Mouse (Mus musculus): ENCODE results near the gene Olfr417.
"Not testable (repeated sequence)": the region's sequence is repeated elsewhere in the genome, so short reads cannot be mapped to it uniquely, and the experiment has no call there.

Olfr417 gene

DNA sequence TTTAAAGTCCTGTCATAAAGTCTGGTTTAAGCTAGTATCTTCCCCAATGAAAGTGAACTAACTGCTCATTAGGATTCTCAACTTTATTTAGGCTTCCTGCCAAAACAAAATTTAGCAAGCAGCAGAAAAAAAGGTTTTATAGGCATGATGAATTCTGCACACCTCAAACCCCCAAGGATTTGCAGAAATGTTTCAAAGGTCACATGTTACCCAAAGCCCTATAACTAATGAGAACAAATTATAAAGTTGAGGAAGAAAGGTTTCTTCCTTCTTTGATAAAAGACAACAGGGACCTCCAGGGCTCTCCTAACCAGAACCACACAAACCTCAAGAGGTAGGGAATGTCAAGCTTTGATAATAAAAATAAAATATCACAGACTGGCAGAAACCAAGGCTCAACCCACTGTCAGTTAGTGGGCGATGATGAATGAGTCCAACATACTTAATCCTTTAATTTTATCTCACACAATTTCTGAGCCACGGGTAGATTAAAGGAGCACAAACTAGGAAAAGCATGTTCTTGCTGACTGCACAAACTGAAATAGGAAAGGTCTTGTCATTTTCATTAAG is at the start of gene Olfr417:
Gene Olfr417, plus strand, starts transcription at position 241 of the 570 bp plus-strand sequence.
- no peak for DNase-seq (ENCODE audit: low spot score)

DNA sequence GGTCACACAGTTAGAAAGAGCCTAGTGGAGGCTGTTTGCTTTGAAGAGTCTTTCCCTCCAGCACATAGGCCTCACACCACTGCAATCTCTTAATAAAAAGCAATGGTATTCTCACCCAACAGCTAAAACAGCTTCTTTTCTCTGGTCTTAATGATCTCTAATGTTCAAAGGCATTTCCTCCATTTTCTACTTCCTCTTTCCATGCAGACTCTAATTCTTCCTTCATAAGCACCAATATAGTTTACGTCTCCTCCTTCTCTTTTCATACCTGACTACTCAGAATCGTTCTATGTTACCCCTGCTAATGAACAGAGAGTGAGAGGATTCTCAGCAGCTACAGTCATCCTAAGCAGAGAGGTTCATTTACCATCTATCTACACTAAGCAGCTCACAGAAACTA is 47.6 kb upstream of the Olfr417 start:
- no peak for DNase-seq (ENCODE audit: low spot score)

DNA sequence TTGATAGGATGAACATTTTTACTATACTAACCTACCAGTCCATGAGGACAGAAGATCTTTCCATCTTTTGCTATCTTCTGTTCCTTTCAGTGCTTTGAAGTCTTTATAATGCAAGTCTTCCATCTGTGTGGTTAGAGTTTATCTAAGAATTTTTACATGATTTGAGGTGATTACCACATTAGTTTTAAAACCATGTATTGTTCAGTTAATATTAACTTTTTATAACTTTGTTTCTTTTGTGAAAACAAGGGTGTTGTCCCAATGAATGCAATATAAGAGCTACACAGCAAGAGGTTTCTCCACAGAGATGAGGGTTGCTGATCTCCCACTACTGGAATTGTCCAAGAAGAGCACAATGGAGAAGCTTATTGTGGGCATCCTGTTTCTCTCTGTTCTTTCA is 34.7 kb upstream of the Olfr417 start, which contains the start of gene Mptx1:
Gene Mptx1, plus strand, starts transcription at position 301 of the 400 bp plus-strand sequence.
- no peak for DNase-seq (ENCODE audit: low spot score)

DNA sequence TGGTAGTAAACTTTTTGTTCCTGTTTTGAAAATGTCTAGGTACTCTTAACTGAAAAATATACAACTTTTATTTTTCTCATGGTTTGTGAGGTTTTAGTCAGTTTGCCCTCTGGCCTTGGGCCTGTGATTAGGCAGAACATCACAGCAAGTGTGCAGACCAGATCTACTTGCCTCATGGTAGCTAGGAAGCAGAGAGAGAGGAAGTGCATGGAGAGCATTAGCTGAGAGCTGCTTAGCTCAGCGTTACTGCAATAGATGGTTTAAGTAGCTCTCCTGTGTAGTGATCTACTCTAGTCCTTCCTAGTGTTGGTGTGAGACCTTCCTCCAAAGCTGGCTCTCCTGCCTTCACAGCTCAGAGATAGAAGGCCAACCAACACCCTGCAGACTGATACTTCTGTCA is 11.3 kb upstream of the Olfr417 start:
- not testable (repeated sequence) for DNase-seq (ENCODE audit: low spot score)

DNA sequence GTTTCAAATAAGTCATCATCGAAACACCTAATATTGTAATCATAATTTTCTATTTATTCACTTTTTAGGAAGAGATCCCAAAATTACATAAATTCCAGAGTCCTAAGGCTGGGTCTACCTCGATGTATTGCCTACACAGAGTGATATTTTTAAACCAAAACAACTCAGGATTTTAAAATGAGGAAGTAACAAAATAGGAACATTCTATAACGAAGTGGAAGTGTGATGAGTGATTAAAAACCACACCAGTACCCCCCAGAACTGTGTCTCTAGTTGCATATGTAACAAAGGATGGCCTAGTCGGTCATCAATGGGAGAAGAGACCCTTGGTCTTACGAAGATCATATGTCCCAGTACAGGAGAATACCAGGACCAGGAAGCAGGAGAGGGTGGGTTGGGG is 10.3 kb upstream of the Olfr417 start:
- no peak for DNase-seq (ENCODE audit: low spot score)

DNA sequence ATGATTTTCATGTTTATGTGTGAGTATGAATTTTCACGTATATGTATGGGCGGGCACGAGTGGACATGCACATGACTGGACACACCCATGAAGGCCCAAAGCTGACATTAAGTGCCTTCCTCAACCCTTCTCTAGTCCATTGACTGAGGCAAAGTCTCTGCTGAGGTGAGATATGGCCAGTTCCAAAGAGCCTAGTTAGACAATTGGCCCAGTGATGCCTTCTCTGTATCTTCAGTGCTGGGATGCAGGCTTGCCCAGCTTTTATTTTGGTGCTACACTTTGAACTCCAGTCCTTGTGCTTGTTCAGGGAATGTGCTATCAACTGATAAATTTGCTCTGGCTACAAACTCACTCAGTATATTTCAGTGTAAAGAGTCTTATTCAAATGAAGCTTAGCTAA is 8.9 kb downstream of the Olfr417 start:
- DNase-seq (ENCODE audit: low spot score), result no peak

DNA sequence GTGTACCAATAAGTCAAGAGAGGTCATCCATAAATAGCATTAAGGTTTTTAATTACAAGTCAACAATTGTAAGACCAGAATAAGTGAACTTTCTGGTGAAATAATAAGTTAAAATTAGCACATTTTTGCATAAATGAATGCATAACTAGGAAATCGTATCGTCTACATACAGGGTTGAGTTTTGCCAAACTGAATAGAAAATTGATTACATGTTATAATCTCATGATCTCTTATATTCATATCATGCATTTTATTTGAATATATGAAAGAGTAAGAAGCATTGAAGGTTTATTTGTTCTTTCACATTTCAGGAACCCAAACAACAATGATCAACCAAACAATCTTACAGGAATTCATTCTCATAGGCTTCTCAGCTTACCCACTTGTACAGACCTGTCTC is 25.8 kb downstream of the Olfr417 start, which contains the start of gene Olfr248:
Gene Olfr248, plus strand, starts transcription at position 301 of the 400 bp plus-strand sequence.
- DNase-seq (ENCODE audit: low spot score), result no peak

DNA sequence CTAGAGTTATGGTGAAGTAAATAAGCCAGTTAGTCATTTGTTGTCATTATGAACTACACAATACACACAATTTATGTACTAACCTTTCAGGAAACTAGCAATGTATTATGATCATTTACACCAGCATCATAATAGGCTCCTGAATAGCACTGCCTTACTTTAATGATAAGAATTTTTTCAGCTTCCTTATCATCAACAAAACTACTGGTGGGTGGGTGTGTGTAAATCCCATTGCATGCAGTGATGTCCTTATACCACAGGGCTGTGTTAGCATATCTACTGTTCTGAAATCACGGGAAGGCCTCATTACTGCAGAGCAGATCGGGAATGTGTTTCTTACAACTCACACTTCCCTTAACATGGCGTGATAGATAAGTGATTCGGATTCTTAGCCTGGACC is 58.0 kb downstream of the Olfr417 start:
- DNase-seq (ENCODE audit: low spot score), result no peak

DNA sequence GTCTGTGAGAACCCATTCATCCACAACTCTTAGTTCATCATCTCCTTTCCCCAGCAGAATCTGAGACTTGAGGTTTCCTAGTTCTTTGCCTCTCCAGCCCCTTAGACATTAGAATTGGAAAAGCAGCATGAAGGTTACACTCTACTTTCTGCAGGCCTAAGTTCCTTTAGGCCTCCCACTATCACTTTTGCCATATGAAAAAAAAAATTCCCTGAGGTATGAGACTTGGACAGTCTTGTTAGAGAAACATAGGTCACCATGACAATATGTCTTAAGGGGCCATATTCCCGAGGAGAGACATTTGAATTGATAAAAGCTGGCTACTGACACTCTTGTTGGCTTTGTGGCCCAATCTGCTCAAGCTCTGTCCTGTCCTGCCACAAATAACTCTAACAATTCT is 58.8 kb downstream of the Olfr417 start, which contains the start of gene Olfr414:
Gene Olfr414, plus strand, starts transcription at position 301 of the 400 bp plus-strand sequence.
- no peak for DNase-seq (ENCODE audit: low spot score)

Measured in ovary, postnatal 36 days (tissue).